Mouse (Mus musculus) heart, embryonic 14.5 days (tissue): ENCODE data around the gene Dusp16. TPM values are rescaled to one million over a fixed set of nuclear protein-coding genes. Genes with fewer than 3 reads are reported as not detected.

Experiments used
- ATAC-seq: fragments of 200-750 bp; cut with Nextera tagmentation; 2 replicates; pipeline ENCODE4 v1.8.0; 2017; ENCODE audit warnings: low read depth, moderate TSS enrichment; ENCODE audit not compliant: insufficient number of reproducible peaks, insufficient read depth, low FRiP score
- H3K27ac ChIP-seq, 2 experiments: fragments of 200-500 bp in 1 of 2; fragments of 300-500 bp in 1 of 2; sonication (generic) in 1 of 2; replicated peaks in 1 of 2; 2 replicates each; pipeline ENCODE4 v1.5.1; 2012 to 2014; ENCODE audit warnings: low read depth in 2 of 2, low read length in 2 of 2, control low read depth in 1 of 2, mild to moderate bottlenecking in 1 of 2, mixed read lengths in 1 of 2; ENCODE audit not compliant: control insufficient read depth in 1 of 2, insufficient read depth in 1 of 2
- H3K27me3 ChIP-seq: fragments of 300-500 bp; sonication (generic); 2 replicates; pipeline ENCODE4 v1.6.1; 2014; ENCODE audit warnings: mild to moderate bottlenecking, low read length, control low read depth; ENCODE audit not compliant: control insufficient read depth, insufficient read depth
- H3K36me3 ChIP-seq: fragments of 300-500 bp; sonication (generic); 2 replicates; pipeline ENCODE4 v1.6.1; 2014; ENCODE audit warnings: mild to moderate bottlenecking, control low read depth, low read length, mixed read lengths; ENCODE audit not compliant: control insufficient read depth, insufficient read depth
- H3K4me1 ChIP-seq, 2 experiments: fragments of 200-500 bp in 1 of 2; fragments of 300-500 bp in 1 of 2; sonication (generic) in 1 of 2; 2 replicates each; pipeline ENCODE4 v1.6.1; 2012 to 2014; ENCODE audit warnings: low read length in 2 of 2, control low read depth in 1 of 2, mixed read lengths in 1 of 2; ENCODE audit not compliant: control insufficient read depth in 2 of 2, insufficient read depth in 2 of 2
- H3K4me2 ChIP-seq: fragments of 300-500 bp; sonication (generic); 2 replicates; pipeline ENCODE4 v1.6.1; 2014; ENCODE audit warnings: mild to moderate bottlenecking, low read length
- H3K4me3 ChIP-seq, 2 experiments: fragments of 200-500 bp in 1 of 2; fragments of 300-500 bp in 1 of 2; sonication (generic) in 1 of 2; 2 replicates each; pipeline ENCODE4 v1.5.1; 2012 to 2014; ENCODE audit warnings: low read length in 2 of 2, mild to moderate bottlenecking in 2 of 2, control low read depth in 1 of 2, low read depth in 1 of 2, moderate library complexity in 1 of 2; ENCODE audit not compliant: control insufficient read depth in 1 of 2, insufficient read depth in 1 of 2
- H3K9ac ChIP-seq: fragments of 300-500 bp; sonication (generic); 2 replicates; pipeline ENCODE4 v1.6.1; 2014; ENCODE audit warnings: mild to moderate bottlenecking, low read length
- H3K9me3 ChIP-seq: fragments of 300-500 bp; sonication (generic); 2 replicates; pipeline ENCODE4 v1.6.1; 2016; ENCODE audit warnings: low read length, control low read depth; ENCODE audit not compliant: control insufficient read depth
- WGBS: fragments of 180-500 bp; shearing (Covaris S2); extraction: QIAGEN DNeasy Blood & Tissue Kit; methylation state at CpG from one replicate; pipeline ENCODE4 v1.1.7; 2014; 5-methylcytosine and 5-hydroxymethylcytosine counted together
- polyA plus RNA-seq: library from polyadenylated mRNA; unstranded; fragments of >200 nt; fragmentation: Nextera tagmentation; extraction: Ambion mirVana; gene quantifications from 2 replicates; pipeline ENCODE4 v1.2.1, GENCODE M21; 2014

Dusp16 gene
- polyA plus RNA-seq, 1 experiment from 2014 or later, result 19.7 TPM

DNA sequence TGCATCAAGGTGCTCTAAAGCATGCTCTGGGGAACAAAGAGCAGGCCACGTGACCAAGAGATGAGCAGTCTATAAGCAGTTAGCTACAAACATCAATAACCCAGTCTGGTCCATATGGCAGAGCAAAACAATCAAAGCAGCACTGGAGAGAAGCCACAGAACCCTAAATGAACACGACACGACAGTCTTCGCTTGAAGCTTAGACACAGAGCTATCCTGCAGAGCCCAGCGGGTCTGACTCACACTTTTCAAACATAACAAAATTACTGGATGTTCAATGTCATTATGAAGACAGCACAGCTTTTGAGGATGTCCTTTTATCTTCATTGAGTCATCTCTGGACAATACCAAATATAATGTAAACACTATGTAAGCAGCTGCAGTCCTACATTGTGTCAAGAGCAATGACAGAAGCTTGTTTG lies 58.6 kb downstream of the Dusp16 start:
- peaks cover 40% of the 10 kb centered on the region for H3K36me3 ChIP-seq

DNA sequence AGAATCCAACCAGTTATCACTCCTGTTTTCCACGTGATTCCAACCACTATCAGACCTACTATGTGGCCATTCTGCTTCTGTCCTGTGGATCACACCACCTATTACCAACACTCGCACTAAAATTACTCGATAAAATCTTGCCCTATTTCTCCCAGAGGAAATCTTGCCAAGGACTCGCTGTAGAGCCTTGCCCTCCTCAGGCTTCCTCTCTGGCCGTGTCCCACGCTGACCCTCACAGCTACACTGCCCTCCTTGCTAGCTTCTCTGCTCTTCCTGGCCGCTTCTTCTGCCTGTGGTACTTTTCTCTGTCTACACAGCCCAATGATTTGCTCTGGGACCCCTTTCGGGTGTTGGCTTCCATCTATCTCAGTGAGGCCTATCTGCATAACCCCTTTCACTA lies 59.6 kb downstream of the Dusp16 start:
- H3K27ac ChIP-seq, result no peak overlapping the region
- WGBS, result 91% methylated on average over 8 of the region's 8 CpGs

More for the DNA sequence above, 58.6 kb downstream of the Dusp16 start:
- Histone ChIP-seq H3K4me2 (no peak overlapping the region), H3K4me1 (peaks cover 2 to 14% of the 10 kb centered on the region in 2 experiments), H3K27ac (no peak overlapping the region), H3K9me3 (no peaks in the 10 kb centered on the region), H3K27me3 (no peaks in the 10 kb centered on the region), H3K9ac (no peak overlapping the region), H3K4me3 (no peak overlapping the region)
- no peak for ATAC-seq
- 86% methylated on average over 5 of the region's 5 CpGs for WGBS

DNA sequence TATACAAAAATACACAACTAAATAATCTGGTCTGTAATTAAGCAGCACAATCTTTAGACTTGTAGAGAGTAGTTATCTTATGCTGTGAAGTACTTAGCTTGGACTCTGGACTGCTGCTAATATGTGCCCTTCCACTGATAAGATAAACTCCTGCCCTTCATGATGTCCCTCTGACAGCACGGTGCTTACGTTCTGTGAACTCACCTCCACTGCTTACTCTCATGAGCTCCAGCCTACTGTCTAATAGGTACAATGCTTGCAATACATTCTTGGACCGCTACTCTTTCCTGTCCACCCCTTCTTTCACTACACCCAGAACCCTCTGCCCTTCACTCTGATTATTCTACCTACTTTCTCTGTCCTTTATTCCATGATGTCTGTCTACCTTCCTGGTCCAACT lies 61.4 kb downstream of the Dusp16 start:
- Histone ChIP-seq H3K9me3 (no peaks in the 10 kb centered on the region), H3K4me1 (peaks cover 2 to 19% of the 10 kb centered on the region in 2 experiments), H3K4me2 (no peak overlapping the region), H3K27me3 (no peaks in the 10 kb centered on the region), H3K9ac (no peak overlapping the region), H3K36me3 (peaks cover 35% of the 10 kb centered on the region), H3K27ac (no peak overlapping the region), H3K4me3 (no peak overlapping the region)
- no peak for ATAC-seq
- WGBS, result 34% methylated on average over 3 of the region's 3 CpGs

More for the DNA sequence above, 59.6 kb downstream of the Dusp16 start:
- Histone ChIP-seq H3K9me3 (no peaks in the 10 kb centered on the region), H3K4me2 (no peak overlapping the region), H3K36me3 (peaks cover 40% of the 10 kb centered on the region), H3K4me1 (peaks cover 2 to 16% of the 10 kb centered on the region in 2 experiments), H3K27me3 (no peaks in the 10 kb centered on the region), H3K9ac (no peak overlapping the region), H3K4me3 (no peak overlapping the region)
- ATAC-seq, result no peak

DNA sequence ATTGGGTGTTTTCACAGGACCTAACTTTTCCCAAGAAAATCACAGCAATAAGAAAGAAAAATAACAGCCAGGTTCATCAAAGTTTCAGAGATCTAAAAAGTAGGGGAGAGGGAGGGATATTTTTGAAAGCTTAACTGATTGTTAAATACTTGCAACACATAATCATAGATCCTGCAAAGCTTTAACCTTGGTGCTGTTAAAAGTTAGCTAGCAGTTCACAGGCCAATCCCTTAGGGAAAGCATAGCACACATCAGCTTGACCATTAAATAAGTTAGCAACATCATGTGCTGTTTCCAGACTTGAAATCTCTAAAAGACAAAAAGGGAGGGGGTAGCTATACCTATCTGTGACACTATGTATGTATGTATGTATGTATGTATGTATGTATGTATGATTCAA lies 67.0 kb downstream of the Dusp16 start:
- Histone ChIP-seq H3K9me3 (no peaks in the 10 kb centered on the region), H3K4me2 (no peak overlapping the region), H3K4me1 (peaks cover 0 to 8% of the 10 kb centered on the region in 2 experiments; a peak in 1 of 4 replicates), H3K4me3 (no peak overlapping the region), H3K27me3 (no peaks in the 10 kb centered on the region), H3K9ac (no peak overlapping the region), H3K36me3 (peaks cover 71% of the 10 kb centered on the region), H3K27ac (no peak overlapping the region)
- no peak for ATAC-seq

DNA sequence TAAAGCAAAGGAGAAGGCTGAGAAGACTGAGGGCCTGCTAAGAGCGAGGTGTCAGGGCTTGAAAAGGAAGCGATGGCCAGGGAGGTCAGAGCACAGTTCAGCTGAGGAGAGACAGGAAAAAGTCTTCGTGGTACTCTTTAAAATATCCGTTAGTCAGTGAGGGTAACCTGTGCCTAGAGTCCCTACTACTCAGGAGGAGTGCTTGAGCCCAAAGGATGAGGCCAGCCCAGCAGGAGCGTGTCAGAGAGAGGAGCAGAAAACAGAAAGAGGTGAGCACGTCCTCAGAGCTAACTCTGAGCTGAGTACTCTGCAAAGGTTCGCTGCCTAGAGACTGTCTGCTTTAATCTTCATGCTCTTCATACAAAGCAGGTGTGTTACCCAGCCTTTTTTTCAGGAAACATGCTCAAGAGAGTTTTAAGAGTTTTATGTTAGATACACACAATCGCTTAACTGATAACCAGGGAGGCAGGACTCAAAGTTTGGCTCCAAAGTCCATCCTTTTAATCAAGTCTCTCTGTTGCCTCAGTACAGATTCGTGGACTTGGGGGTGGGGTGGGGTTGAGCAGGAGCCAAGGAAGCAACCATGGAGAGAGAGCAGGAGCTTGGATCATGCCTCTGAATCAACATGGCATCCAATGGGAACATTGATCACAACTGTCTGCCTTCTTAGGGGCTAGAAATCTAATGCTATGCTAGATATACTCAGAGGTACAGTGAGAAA lies 68.4 kb downstream of the Dusp16 start:
- ATAC-seq, result no peak
- Histone ChIP-seq H3K4me3 (no peak overlapping the region), H3K4me1 (peaks cover 0 to 5% of the 10 kb centered on the region in 2 experiments; a peak in 1 of 4 replicates)

DNA sequence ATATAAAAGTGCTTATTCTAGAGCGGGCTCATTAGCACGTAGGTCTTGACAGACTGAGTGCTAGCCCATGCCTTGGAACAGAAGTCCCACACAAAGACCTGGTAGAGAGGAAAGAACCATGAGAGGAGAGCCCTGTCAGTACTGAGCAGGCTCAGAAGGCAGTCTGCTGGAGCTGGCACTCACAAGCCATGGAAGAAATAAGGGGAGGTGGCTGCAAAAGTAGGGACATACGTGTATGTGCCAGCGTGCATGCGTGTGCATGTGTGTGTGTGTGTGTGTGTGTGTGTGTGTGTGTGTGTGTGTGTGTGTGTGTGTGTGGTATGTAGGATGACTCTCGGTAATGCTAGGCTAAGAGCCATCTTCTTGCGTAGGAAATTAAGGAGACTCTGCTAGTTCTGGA lies 69.1 kb downstream of the Dusp16 start:
- Histone ChIP-seq H3K36me3 (peaks cover 88% of the 10 kb centered on the region), H3K27me3 (no peaks in the 10 kb centered on the region), H3K9ac (no peak overlapping the region), H3K4me3 (no peak overlapping the region), H3K9me3 (no peaks in the 10 kb centered on the region), H3K4me2 (no peak overlapping the region), H3K27ac (no peak overlapping the region), H3K4me1 (peaks cover 0 to 7% of the 10 kb centered on the region in 2 experiments; a peak in 2 of 4 replicates)
- ATAC-seq, result no peak
- 97% methylated on average over 7 of the region's 7 CpGs for WGBS

More for the DNA sequence above, 68.4 kb downstream of the Dusp16 start:
- no peak overlapping the region for H3K9ac ChIP-seq
- H3K9me3 ChIP-seq, result no peaks in the 10 kb centered on the region
- H3K36me3 ChIP-seq, result peaks cover 86% of the 10 kb centered on the region
- H3K4me2 ChIP-seq, result no peak overlapping the region
- no peak overlapping the region for H3K27ac ChIP-seq
- no peaks in the 10 kb centered on the region for H3K27me3 ChIP-seq
- WGBS, result 81% methylated on average over 9 of the region's 9 CpGs

DNA sequence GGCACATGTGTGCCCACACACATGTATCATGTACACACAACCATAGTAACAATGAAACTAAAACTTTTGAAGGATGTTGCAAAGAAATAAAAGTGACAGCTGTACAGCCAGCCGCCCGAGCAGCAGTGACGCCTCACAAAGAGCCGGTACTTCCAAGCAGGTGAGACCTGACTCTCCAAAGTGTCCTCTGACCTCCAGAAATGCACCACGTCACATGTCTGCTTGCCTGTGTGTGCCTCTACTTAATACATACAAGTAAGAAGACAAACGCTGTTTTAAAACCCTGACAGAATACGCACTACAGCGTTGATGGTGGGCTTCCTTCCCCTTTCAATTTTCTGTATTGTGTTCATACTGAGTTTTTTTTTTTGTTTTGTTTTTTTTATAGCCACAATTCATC lies 69.5 kb downstream of the Dusp16 start:
- no peaks in the 10 kb centered on the region for H3K9me3 ChIP-seq
- ATAC-seq, result no peak

More for the DNA sequence above, 69.5 kb downstream of the Dusp16 start:
- no peak overlapping the region for H3K4me2 ChIP-seq
- H3K9ac ChIP-seq, result no peak overlapping the region
- H3K27me3 ChIP-seq, result no peaks in the 10 kb centered on the region
- no peak overlapping the region for H3K27ac ChIP-seq
- no peak overlapping the region for H3K4me3 ChIP-seq
- peaks cover 88% of the 10 kb centered on the region for H3K36me3 ChIP-seq
- 91% methylated on average over 8 of the region's 8 CpGs for WGBS
- H3K4me1 ChIP-seq, result peaks cover 0 to 10% of the 10 kb centered on the region in 2 experiments; a peak in 2 of 4 replicates
